Mouse (Mus musculus): ENCODE measurements around the gene Ago4. TPM values are rescaled to one million over a fixed set of nuclear protein-coding genes. Genes with fewer than 3 reads are reported as not detected.

Ago4 gene
- polyA plus RNA-seq, 1 experiment = 0.62 TPM

DNA sequence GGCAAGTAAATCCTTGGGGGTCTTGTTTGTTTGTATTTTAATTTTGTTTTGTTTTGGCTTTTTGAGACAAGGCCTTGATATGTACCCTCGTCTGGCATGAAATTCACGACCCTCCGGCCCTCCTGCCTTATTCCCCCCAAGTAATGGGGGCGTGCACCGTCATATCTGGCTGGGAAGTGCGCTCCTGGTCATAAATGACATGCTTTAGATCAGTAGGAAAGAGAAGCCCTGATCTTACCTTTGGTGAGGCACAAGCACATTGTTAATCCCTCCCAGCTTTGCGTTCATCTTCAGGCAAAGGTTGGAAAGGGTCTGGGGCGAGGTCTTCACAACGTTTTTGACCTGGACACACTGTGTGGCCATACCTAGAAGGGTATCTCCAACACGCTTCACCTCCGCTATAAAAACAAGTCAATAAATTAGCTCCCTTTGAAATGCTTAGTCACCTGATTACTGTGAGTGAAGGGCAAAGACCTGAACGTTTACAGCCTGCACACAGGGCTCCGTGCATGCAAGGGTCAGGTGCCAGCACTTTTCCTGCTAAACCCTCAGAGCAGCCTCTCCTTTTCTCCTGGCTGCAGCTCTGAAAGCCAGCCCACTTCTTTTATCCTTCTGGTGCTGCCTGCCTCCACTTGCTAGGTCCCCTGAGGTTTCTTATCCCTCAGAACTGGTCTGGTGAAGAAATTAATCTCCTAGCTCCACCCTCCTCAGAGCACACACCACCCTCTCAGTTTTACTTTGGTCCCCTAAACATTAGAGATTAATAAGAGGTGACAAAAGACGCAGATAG is 25.0 kb downstream of the Ago4 start:
- Histone ChIP-seq H3K27me3 (ENCODE audit: control insufficient read depth, insufficient read depth, low read length) (no peaks in the 10 kb centered on the region), H3K4me1 (replicated peaks; ENCODE audit: control insufficient read depth, insufficient read depth, low read length) (no peaks in the 10 kb centered on the region), H3K4me3 (ENCODE audit: control insufficient read depth, insufficient read depth, low read length) (no peak overlapping the region), H3K27ac (ENCODE audit: control insufficient read depth, insufficient read depth, low read length) (no peak overlapping the region), H3K36me3 (ENCODE audit: control insufficient read depth, insufficient read depth, low read length) (no peaks in the 10 kb centered on the region)
- no peak for TF ChIP-seq POLR2A (IDR thresholded peaks at IDR 0.05; ENCODE audit: control insufficient read depth, extremely low read depth, insufficient read depth, low read length, poor library complexity)
- TF ChIP-seq CTCF (IDR thresholded peaks at IDR 0.05; ENCODE audit: borderline replicate concordance, control insufficient read depth, extremely low read depth, insufficient read depth, low read length, poor library complexity) = no peak
- DNase-seq = no peak
- 94% methylated on average over 14 of the region's 14 CpGs for WGBS

DNA sequence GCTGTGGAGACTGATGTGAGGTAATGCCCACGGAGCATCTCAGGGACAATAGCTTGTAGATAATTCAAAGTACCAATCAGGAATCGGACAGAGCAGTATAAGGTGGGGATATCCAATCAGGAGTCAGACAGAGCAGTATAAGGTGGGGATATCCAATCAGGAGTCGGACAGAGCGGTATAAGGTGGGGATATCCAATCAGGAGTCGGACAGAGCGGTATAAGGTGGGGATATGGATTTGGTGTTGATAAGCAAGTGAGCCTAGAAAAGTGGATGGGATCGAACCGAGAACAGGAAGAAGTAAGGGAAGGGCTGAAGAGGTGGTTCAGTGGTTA is 30.3 kb downstream of the Ago4 start:
- Histone ChIP-seq H3K4me1 (replicated peaks; ENCODE audit: control insufficient read depth, insufficient read depth, low read length) (no peaks in the 10 kb centered on the region), H3K27ac (ENCODE audit: control insufficient read depth, insufficient read depth, low read length) (no peak overlapping the region), H3K4me3 (ENCODE audit: control insufficient read depth, insufficient read depth, low read length) (no peak overlapping the region), H3K36me3 (ENCODE audit: control insufficient read depth, insufficient read depth, low read length) (no peaks in the 10 kb centered on the region), H3K27me3 (ENCODE audit: control insufficient read depth, insufficient read depth, low read length) (no peaks in the 10 kb centered on the region)
- 87% methylated on average over 8 of the region's 8 CpGs for WGBS
- TF ChIP-seq CTCF (IDR thresholded peaks at IDR 0.05; ENCODE audit: borderline replicate concordance, control insufficient read depth, extremely low read depth, insufficient read depth, low read length, poor library complexity) = no peak
- no peak for TF ChIP-seq POLR2A (IDR thresholded peaks at IDR 0.05; ENCODE audit: control insufficient read depth, extremely low read depth, insufficient read depth, low read length, poor library complexity)
- no peak for DNase-seq

DNA sequence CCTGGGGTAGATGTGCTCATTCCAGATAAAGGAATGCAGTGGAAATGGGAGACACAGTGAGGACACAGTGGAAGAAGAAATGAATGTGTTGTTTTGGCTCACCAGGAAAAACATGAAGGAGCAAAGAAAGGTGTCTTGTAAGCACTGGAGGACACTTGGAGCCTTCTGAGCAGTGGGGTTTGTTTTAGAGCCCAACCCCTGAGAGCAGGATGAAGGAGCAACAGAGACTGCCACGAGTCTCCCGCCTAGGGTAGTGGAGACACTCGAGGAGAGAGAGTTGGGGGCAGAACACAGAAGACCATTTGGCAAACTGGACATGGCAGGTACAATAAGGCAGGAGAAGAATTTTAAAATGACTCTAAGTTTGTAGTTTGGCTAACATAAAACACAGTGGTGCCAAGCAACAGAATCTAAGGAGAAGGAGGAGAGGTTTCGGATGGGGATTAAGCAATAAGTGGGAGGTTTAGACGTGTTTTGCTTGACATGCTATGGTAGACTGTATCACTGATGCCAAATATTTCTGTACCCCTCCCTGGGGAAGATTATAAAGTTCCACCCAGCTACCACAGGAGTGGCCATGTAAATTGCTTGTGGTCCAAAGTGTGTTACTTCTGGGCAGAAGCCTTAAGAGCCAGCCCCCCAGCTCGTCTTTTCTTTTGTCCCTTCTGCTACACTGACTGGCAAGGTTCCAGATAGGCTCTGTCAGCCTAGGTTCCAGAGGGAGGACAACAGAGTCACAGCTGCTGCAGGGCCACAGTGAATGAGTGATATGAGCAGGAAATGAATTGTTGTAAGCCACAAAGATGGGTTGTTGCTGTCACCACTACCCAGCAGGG is 30.9 kb downstream of the Ago4 start:
- H3K36me3 ChIP-seq (ENCODE audit: control insufficient read depth, insufficient read depth, low read length) = no peaks in the 10 kb centered on the region

DNA sequence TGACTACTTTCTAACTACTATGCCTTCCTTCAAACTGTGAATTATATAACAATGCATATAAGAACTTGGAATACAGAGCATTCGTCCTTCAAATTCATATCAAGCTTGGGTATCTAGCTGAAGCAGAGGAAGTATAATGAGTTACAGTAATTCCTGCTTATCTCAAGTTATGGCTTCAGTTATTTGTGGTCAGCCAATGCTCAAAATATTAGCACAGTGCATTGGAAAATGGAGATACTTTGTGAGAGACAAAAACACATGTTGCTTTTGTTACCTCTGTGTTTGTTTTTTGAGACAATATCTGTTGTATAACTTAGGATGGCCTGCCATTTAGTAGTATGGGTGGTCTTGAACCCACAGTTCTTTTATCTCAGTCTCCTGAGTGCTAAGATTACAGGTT is 34.7 kb downstream of the Ago4 start:
- Histone ChIP-seq H3K4me1 (replicated peaks; ENCODE audit: control insufficient read depth, insufficient read depth, low read length) (no peaks in the 10 kb centered on the region), H3K4me3 (ENCODE audit: control insufficient read depth, insufficient read depth, low read length) (no peak overlapping the region), H3K36me3 (ENCODE audit: control insufficient read depth, insufficient read depth, low read length) (no peaks in the 10 kb centered on the region), H3K27ac (ENCODE audit: control insufficient read depth, insufficient read depth, low read length) (no peak overlapping the region), H3K27me3 (ENCODE audit: control insufficient read depth, insufficient read depth, low read length) (no peaks in the 10 kb centered on the region)
- WGBS = 91% methylated on average over 1 of the region's 1 CpGs
- no peak for DNase-seq
- no peak for TF ChIP-seq POLR2A (IDR thresholded peaks at IDR 0.05; ENCODE audit: control insufficient read depth, extremely low read depth, insufficient read depth, low read length, poor library complexity)
- TF ChIP-seq CTCF (IDR thresholded peaks at IDR 0.05; ENCODE audit: borderline replicate concordance, control insufficient read depth, extremely low read depth, insufficient read depth, low read length, poor library complexity) = no peak

More for the DNA sequence above, 30.9 kb downstream of the Ago4 start:
- no peak for DNase-seq
- no peaks in the 10 kb centered on the region for H3K4me1 ChIP-seq (replicated peaks; ENCODE audit: control insufficient read depth, insufficient read depth, low read length)
- 83% methylated on average over 6 of the region's 6 CpGs for WGBS
- H3K27ac ChIP-seq (ENCODE audit: control insufficient read depth, insufficient read depth, low read length) = no peak overlapping the region
- TF ChIP-seq CTCF (IDR thresholded peaks at IDR 0.05; ENCODE audit: borderline replicate concordance, control insufficient read depth, extremely low read depth, insufficient read depth, low read length, poor library complexity) (no peak), POLR2A (IDR thresholded peaks at IDR 0.05; ENCODE audit: control insufficient read depth, extremely low read depth, insufficient read depth, low read length, poor library complexity) (no peak)
- no peak overlapping the region for H3K4me3 ChIP-seq (ENCODE audit: control insufficient read depth, insufficient read depth, low read length)
- H3K27me3 ChIP-seq (ENCODE audit: control insufficient read depth, insufficient read depth, low read length) = no peaks in the 10 kb centered on the region

DNA sequence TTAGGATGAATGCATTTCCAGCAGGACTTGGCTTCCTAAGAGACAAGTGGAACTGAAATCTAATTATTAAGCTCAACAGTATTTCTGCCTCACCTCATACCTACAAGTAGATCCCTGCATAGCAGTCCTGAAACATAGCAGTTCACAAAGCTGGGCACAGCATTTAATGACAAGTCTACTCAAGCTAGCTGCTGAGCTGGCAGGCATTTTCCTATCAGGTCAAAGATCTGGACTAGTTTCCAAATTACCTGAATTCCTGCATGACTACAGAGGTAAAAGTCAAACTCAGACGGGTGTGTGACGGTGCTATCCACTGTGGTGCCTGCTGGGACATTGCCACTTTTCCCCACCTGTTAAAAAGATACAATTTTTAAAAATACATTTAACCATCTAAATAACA is 36.3 kb downstream of the Ago4 start:
- Histone ChIP-seq H3K4me1 (replicated peaks; ENCODE audit: control insufficient read depth, insufficient read depth, low read length) (no peaks in the 10 kb centered on the region), H3K27me3 (ENCODE audit: control insufficient read depth, insufficient read depth, low read length) (no peaks in the 10 kb centered on the region), H3K27ac (ENCODE audit: control insufficient read depth, insufficient read depth, low read length) (no peak overlapping the region), H3K36me3 (ENCODE audit: control insufficient read depth, insufficient read depth, low read length) (no peaks in the 10 kb centered on the region), H3K4me3 (ENCODE audit: control insufficient read depth, insufficient read depth, low read length) (no peak overlapping the region)
- DNase-seq = no peak
- TF ChIP-seq POLR2A (IDR thresholded peaks at IDR 0.05; ENCODE audit: control insufficient read depth, extremely low read depth, insufficient read depth, low read length, poor library complexity) (no peak), CTCF (IDR thresholded peaks at IDR 0.05; ENCODE audit: borderline replicate concordance, control insufficient read depth, extremely low read depth, insufficient read depth, low read length, poor library complexity) (no peak)
- WGBS = 90% methylated on average over 2 of the region's 2 CpGs

DNA sequence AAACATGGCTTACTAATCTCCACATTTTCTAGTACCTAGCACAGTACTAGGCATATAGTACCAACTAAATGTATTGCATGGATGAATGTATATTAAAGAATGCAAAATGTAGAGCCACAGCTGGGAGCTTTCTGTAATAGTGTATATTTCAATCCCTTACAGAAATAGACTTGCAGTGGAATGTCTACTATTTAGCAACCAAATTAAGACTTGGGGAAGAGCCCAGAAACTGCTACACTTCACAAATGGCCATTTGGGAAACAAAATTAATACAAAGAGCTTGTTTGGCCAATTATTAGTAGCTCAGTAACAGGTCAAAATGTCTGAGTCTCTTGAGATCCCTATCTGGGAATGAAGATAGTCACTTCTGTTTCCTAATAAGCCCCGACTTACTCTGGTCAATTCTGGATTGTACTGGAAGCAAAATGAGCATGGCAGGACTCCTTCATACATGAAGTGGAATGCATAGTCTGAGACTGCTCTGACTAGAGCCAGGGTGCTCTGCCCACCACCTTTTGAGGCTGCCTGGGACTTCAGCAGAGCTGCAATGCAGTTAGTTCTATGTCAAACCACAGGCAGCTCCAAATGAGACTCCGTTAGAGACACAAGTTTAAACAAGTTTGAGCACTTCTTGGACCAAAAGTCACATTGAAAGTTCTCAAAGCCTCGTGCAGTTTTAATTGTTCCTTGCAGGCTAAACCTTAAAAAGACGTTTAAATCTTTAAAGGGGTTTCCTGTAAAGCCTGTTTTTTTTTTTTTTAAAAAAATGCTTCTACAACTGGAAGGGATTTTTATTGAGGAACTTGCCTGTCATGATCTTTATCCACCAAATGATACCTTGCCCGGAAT is 37.1 kb downstream of the Ago4 start:
- Histone ChIP-seq H3K36me3 (ENCODE audit: control insufficient read depth, insufficient read depth, low read length) (no peaks in the 10 kb centered on the region), H3K4me3 (ENCODE audit: control insufficient read depth, insufficient read depth, low read length) (no peak overlapping the region), H3K27me3 (ENCODE audit: control insufficient read depth, insufficient read depth, low read length) (no peaks in the 10 kb centered on the region), H3K27ac (ENCODE audit: control insufficient read depth, insufficient read depth, low read length) (no peak overlapping the region), H3K4me1 (replicated peaks; ENCODE audit: control insufficient read depth, insufficient read depth, low read length) (no peaks in the 10 kb centered on the region)
- no peak for TF ChIP-seq CTCF (IDR thresholded peaks at IDR 0.05; ENCODE audit: borderline replicate concordance, control insufficient read depth, extremely low read depth, insufficient read depth, low read length, poor library complexity)
- TF ChIP-seq POLR2A (IDR thresholded peaks at IDR 0.05; ENCODE audit: control insufficient read depth, extremely low read depth, insufficient read depth, low read length, poor library complexity) = no peak
- WGBS = 85% methylated on average over 5 of the region's 5 CpGs
- DNase-seq = no peak

All from thymus, adult 2 months (tissue).